Mouse (Mus musculus) layer of hippocampus, postnatal 25 days (tissue): ENCODE data around the gene Cdiptos. TPM values are rescaled to one million over a fixed set of nuclear protein-coding genes. Genes with fewer than 3 reads are reported as not detected.
A peak's percentile ranks its signal among the peaks of the same experiment; 100 is the strongest.

Experiments used
- DNase-seq, 2 experiments: peaks; one replicate each; pipeline ENCODE4 v3.0.0; 2022; ENCODE audit warnings: mixed read lengths in 2 of 2, low spot score in 1 of 2; ENCODE audit errors: extremely low spot score in 1 of 2
- total RNA-seq, 2 experiments: library from RNA; stranded (reverse); gene quantifications; 2 replicates each; pipeline ENCODE4 v1.2.3; 2021

Gene Cdiptos
- total RNA-seq, 2 experiments from 2014 or later, result not detected

- no peak for DNase-seq
Measured at GRCm38 (mm10) chr7:127014993-127015392, 39.1 kb upstream of the Cdiptos start.

- no peak for DNase-seq
Measured at GRCm38 (mm10) chr7:127014320-127014719, 38.4 kb upstream of the Cdiptos start, which contains the start of gene Mvp. Gene Mvp (minus strand): TSS chr7:127014621.

DNA sequence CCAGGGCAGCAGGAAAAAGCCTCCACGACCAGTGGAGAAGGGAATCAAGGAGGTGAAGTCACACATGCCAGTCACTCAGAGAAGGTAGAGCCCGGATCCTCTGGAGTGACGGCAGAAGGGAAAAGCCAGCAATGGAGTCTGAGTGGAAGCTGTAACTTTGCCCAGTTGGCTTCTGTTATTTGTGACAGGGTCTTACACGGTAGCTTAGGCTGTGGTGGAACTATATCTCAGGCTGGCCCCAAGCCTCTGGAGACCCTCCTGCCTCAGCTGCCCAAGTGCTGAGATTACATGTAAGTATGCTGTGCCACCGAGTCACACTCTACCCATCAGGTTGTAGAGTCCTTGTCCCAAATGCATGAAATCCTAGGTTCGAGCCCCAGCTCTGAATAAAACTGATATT is 37.5 kb upstream of the Cdiptos start:
- DNase-seq, result no peak

- DNase-seq, result no peak
Measured at GRCm38 (mm10) chr7:127012845-127013244, 36.9 kb upstream of the Cdiptos start.

DNA sequence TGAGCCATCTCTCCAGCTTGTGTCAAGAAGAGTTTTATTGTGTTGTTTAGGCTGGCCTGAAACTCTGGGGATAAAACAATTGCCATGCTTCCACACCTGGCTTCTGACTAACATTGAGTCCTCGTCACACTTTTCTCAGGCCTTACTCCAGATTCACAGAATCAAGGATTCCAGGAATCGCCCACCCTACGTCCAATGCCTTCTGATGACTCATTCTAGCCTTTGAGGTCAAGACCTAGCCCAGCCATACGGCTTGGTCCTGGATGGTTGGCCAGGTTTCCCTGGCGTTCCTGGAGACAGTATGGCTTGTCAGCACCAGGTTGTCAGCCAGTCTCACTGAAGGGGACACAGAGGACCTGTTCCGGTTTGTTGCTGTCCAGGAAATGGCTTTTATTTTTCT is 36.5 kb upstream of the Cdiptos start:
- DNase-seq, result no peak

GRCm38 (mm10) chr7:127011717-127012116 is 35.8 kb upstream of the Cdiptos start:
- DNase-seq, result no peak

DNA sequence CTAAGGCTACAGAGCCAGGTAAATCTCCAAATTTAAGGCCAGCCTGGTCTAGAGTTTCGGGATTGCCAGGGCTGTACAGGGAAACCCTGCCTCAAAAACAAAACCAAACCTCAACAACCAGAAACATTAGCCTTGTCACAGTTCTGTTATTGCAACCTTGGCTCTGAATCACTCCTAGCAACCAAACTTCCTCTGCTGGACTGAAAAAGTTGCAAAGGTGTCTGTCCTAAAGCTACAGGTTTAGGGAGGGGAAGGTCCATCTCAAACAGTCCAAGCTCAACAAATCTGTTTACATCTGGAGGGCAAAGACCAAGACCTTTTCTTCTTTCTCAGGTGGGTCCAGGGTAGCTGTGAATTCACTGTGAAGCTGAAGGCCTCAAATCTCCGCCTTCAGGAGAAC is 35.2 kb upstream of the Cdiptos start:
- DNase-seq, result no peak

- no peak for DNase-seq
Measured at GRCm38 (mm10) chr7:127009307-127010085, 33.6 kb upstream of the Cdiptos start.

GRCm38 (mm10) chr7:127008239-127009019 is 32.5 kb upstream of the Cdiptos start:
- DNase-seq, result peak; percentile 64 to 67

DNA sequence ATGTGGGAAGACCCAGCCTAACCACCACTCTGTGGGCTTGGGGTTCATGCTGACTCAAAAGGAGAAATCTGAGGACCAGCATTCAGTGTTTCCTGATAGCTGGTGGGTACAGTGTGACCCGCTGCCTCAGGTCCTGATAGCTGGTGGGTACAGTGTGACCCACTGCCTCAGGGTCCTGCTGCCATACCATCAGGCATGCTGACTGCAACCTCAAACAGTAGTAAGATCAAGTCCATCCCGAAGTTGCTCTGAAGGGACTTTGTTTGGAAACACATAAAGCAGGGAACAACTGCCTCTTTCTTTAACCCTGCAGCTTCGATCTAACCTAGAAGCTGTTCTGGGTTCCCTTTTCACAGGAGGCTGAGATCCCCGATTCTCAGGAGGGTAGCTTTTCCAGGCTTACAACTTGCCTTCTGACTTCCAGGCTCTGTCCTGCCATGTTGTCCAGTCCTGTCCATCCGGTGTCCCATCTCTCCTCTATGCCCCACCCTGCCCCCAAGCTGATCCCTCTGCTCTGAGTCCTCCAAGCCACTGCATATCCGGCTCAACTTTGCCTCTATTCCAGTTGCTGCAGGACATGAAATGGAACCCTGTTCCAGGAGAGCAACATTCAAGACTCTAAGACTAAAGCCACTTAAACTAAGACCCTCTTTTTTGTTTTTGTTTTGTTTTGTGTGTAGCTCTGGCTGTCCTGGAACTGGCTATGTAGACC is 31.6 kb upstream of the Cdiptos start:
- DNase-seq, result no peak

DNA sequence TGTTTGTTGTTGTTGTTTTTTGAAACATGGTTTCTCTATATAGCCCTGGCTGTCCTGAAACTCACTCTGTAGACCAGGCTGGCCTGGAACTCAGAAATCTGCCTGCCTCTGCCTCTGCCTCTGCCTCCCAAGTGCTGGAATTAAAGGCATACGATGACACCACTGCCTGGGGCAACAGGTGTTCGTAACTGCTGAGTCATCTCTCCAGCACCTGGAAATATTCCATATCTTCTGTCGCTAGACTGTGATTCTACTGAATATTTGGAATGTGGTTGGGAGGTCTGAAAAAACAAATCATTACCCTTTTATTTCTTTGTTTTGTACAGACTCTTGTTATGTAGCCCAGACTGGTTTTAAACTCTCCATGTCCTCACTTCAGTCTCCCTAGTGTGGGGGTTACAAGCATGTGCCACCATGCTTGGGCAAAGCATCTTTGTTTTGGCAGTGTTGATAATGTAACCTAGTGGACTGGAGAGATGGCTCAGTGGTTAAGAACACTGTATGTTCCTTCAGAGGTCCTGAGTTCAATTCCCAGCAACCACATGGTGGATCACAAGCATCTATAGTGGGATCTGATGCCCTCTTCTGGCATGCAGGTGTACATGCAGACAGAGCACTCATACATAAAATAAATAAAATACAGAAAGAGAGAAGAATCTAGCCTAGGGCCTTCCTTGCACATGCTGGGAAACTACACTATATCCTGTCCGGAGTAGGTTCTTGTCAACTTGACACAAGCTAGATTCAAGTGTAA is 28.4 kb upstream of the Cdiptos start:
- DNase-seq, result no peak

DNA sequence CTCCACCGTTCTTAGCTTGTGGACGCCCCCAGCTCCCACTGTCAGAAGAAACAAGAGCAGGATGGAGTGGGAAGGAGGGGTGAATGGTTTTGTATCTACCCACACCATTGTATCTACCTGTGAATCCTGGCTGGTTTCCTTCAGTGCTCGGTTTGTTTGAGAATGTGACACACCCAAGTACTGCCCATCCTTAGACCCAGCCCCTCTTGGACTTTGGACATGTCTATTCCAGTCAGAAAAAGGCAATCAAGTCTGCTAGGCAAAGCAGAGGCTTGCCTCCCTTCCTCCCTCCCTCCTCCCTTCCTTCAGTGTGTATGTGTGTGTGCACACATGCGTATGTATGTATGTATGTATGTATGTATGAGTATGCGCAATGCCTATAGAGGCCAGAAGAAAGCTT is 27.7 kb upstream of the Cdiptos start:
- no peak for DNase-seq

- DNase-seq, result no peak
Measured at GRCm38 (mm10) chr7:126999568-126999967, 23.7 kb upstream of the Cdiptos start.

GRCm38 (mm10) chr7:126996449-126996848 is 20.6 kb upstream of the Cdiptos start:
- DNase-seq, result no peak

DNA sequence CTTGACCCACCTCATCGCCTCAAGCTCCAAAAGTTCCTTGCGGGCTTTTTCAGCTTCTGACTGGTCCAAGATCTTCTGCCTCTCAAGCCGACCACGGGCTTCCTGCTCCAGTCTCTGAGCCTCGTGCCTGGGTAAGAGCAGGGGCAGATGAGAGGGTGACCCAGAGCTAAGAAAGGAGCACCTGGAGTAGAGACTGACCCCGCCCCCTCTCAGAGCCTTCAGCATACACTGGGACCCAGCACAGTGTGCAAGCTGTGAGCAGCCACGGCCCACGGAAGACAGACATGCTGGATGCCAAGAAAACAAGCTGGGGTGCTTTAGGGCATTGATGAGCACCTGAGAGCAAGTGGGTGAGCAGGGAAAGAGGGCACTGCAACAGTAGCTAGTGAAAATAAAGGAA is 12.9 kb upstream of the Cdiptos start:
- DNase-seq, result no peak

DNA sequence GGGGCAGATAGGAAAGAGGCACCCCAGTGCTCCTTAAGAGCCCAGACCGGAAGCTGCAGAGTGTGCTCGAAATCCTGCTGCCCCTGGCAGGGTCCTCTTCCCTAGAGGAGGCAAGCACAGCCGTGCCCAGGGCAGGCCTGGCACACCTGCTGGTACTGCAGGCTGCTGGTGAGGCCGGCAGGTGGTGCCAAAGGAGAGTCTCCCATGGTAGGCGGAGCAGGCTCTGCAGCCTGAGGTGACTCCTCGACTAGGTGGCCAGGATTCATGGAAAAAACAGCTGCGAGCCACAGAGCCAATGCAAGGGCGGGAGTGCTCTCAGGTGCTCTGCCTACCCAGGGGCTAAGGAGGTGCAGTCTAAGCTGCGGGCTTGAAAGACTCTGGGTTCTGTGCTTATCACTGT is 10.4 kb upstream of the Cdiptos start:
- DNase-seq, result no peak

- DNase-seq, result no peak
Measured at GRCm38 (mm10) chr7:126984667-126985444, 9.0 kb upstream of the Cdiptos start.

DNA sequence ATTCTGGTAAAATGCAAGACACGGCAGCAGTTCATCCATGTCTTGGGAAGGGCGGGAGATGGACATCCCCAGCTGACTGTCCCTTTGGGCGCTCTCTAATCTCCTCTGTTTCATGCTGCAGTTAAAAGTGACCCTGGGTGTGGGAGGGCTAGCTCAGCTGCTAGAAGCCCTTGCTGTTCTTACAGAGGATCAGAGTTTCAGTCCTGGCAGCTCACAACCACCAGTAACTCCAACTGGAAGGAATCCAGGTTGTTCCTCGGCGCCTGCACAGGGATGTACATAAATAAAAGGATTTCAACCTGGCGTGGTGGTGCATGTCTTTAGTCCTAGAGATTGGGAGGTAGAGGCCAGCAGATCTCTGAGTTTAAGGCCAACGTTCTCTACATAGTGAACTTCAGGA is 7.2 kb upstream of the Cdiptos start:
- DNase-seq, result no peak

- DNase-seq, result no peak
Measured at GRCm38 (mm10) chr7:126982054-126982453, 6.2 kb upstream of the Cdiptos start.

DNA sequence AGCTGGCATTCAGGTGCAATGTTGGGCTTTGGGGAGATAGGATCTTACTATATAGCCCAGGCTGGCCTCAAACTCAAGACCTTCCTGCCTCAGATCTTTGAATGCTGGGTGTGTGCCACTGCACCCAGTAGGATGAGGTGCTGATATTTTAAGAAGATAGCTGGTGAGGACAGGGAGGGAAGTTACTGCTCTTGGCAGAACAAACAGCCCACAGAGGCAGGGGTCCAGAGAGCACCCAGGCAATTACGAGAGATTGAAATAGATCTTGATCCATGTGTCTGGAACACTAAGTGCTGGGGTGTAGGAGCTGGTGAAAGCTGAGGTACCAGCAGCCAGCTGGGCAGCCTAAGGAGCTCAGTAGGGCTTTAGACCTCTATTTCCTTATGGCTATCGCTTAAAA is 5.7 kb upstream of the Cdiptos start:
- DNase-seq, result no peak
